Mouse (Mus musculus) myocyte (in vitro differentiated cells): ENCODE data around the gene Il13.

Experiments
- CEBPB ChIP-seq: IDR thresholded peaks from 2 replicates; pipeline ENCODE4 v1.6.1; 2011; ENCODE audit warnings: mild to moderate bottlenecking, moderate library complexity; ENCODE audit not compliant: poor library complexity, insufficient read depth, severe bottlenecking
- E2F4 ChIP-seq: IDR thresholded peaks from one replicate; pipeline ENCODE4 v1.6.1; 2011; ENCODE audit warnings: mild to moderate bottlenecking, control low read depth, moderate library complexity; ENCODE audit not compliant: insufficient read depth
- MAX ChIP-seq: IDR thresholded peaks from one replicate; pipeline ENCODE4 v1.6.1; 2011; ENCODE audit warnings: low read depth, mild to moderate bottlenecking, control low read depth
- MYOD1 ChIP-seq, 3 experiments: IDR thresholded peaks; one replicate each; pipeline ENCODE4 v1.6.1; 2011; ENCODE audit warnings: control low read depth in 2 of 3, low read depth in 2 of 3, mild to moderate bottlenecking in 2 of 3, moderate library complexity in 1 of 3; ENCODE audit not compliant: insufficient read length in 2 of 3, control insufficient read depth in 1 of 3
- MYOG ChIP-seq, 3 experiments: IDR thresholded peaks; one replicate each; pipeline ENCODE4 v1.6.1; 2011; ENCODE audit warnings: control low read depth in 2 of 3, low read depth in 2 of 3, mild to moderate bottlenecking in 2 of 3; ENCODE audit not compliant: insufficient read length in 2 of 3, control insufficient read depth in 1 of 3, insufficient read depth in 1 of 3
- POLR2A ChIP-seq: IDR thresholded peaks from one replicate; pipeline ENCODE4 v1.6.1; 2011; ENCODE audit warnings: low read depth, mild to moderate bottlenecking, control low read depth, moderate library complexity; ENCODE audit not compliant: insufficient read length
- POLR2AphosphoS2 ChIP-seq: IDR thresholded peaks from one replicate; pipeline ENCODE4 v1.6.1; 2011; ENCODE audit warnings: low read depth, control low read depth; ENCODE audit not compliant: insufficient read length
- REST ChIP-seq: IDR thresholded peaks from one replicate; pipeline ENCODE4 v1.6.1; 2011; ENCODE audit warnings: mild to moderate bottlenecking, control low read depth, moderate library complexity; ENCODE audit not compliant: insufficient read depth, insufficient read length
- SRF ChIP-seq: IDR thresholded peaks from one replicate; pipeline ENCODE4 v1.6.1; 2011; ENCODE audit warnings: low read depth; ENCODE audit not compliant: control insufficient read depth, insufficient read length
- TCF12 ChIP-seq: IDR thresholded peaks from one replicate; pipeline ENCODE4 v1.6.1; 2011; ENCODE audit warnings: mild to moderate bottlenecking, control low read depth; ENCODE audit not compliant: poor library complexity, insufficient read depth, severe bottlenecking
- TCF3 ChIP-seq: IDR thresholded peaks from one replicate; pipeline ENCODE4 v1.6.1; 2011; ENCODE audit warnings: low read depth, control low read depth; ENCODE audit not compliant: insufficient read length
- USF1 ChIP-seq: IDR thresholded peaks from one replicate; pipeline ENCODE4 v1.6.1; 2011; ENCODE audit warnings: low read depth, mild to moderate bottlenecking, control low read depth, moderate library complexity

GRCm38 (mm10) chr11:53622440-53622806 lies 12.1 kb downstream of the Il13 start:
- TF ChIP-seq POLR2A (no peak), E2F4 (no peak), USF1 (no peak), MYOG (IDR thresholded peaks at IDR 0.05; ENCODE audit: control insufficient read depth in 1 of 3, insufficient read depth in 1 of 3, insufficient read length in 2 of 3, low read depth in 2 of 3) (no peak), MAX (no peak), POLR2AphosphoS2 (no peak), REST (no peak), TCF12 (no peak), CEBPB (no peak), SRF (no peak), MYOD1 (IDR thresholded peaks at IDR 0.05; ENCODE audit: control insufficient read depth in 1 of 3, insufficient read length in 2 of 3, low read depth in 2 of 3) (no peak), TCF3 (no peak)
